Comparison of ENCODE assay signal across 9 mouse cellular contexts in the genomic region with DNA sequence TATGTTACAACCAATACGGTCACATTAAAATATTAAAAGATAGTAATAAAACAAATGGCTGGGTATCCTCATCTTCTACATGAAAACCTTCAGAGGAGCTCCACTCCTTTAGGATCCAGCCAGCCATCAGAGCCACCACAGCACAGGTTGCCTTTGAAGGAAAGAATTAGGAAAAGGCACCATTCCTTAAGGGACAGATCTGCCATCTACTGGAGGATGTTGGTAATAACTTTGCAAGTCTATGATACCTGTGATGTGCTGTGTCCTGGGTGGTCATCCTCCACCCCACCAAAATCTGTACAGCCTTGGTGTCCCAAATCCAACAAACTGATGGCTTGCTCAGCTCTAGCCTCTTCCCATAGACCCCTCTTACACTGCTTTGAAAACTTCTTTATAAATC.
DNase-seq lines count a peak whose midpoint lies in the region; ATAC-seq and TF ChIP-seq lines count a peak whose summit lies in the region.
"Had no signal": no experiment of that assay in that cellular context is flagged by ENCODE, and none has a peak within 500 bp of the region (broad histone marks: within the 10 kb centered on the region; RNA-seq: fewer than 3 reads in every experiment).

No protein-coding gene starts in this region.

- 74% methylated on average over 1 of the region's 1 CpGs for WGBS in kidney, embryonic 14.5 days

- no peaks in the 10 kb centered on the region for H3K9me3 ChIP-seq in kidney, embryonic 14.5 days (ENCODE audit: control insufficient read depth, low read length)
- H3K9me3 ChIP-seq in ES-E14 (ENCODE audit: control insufficient read depth, insufficient read depth, low read depth, low read length) = no peaks in the 10 kb centered on the region
- H3K9me3 ChIP-seq: embryonic facial prominence, embryonic 12.5 days had no signal

- no peaks in the 10 kb centered on the region for H3K27me3 ChIP-seq in kidney, embryonic 14.5 days (ENCODE audit: control insufficient read depth, insufficient read depth, low read length)
- H3K27me3 ChIP-seq: embryonic facial prominence, embryonic 12.5 days had no signal

- no peaks in the 10 kb centered on the region for H3K4me1 ChIP-seq in kidney, embryonic 14.5 days (ENCODE audit: control insufficient read depth, insufficient read depth, low read length)
- H3K4me1 ChIP-seq in ES-E14 (ENCODE audit: control insufficient read depth in 2 of 2, insufficient read depth in 2 of 2, low read length in 2 of 2, poor library complexity in 1 of 2) = no peaks in the 10 kb centered on the region
- H3K4me1 ChIP-seq: embryonic facial prominence, embryonic 12.5 days had no signal

- no peak for DNase-seq in kidney, adult 11 months
- peak; percentile 35 for DNase-seq in ES-E14 (ENCODE audit: low read depth, low spot score)
- peak; percentile 66 for DNase-seq in brain, adult 2 months (ENCODE audit: low read depth, low spot score)
- peak; percentile 52 to 54 for DNase-seq in left cerebral cortex, postnatal 14 days (ENCODE audit: low spot score in 2 of 2)
- no peak for DNase-seq in cerebellum, adult 11 months
- no peak for DNase-seq in urinary bladder, adult 18-20 months (ENCODE audit: low spot score in 2 of 2)

- no peak overlapping the region for H3K4me2 ChIP-seq in kidney, embryonic 14.5 days (replicated peaks; ENCODE audit: low read depth, low read length)
- H3K4me2 ChIP-seq: embryonic facial prominence, embryonic 12.5 days had no signal

- intact Hi-C loops in left cerebral cortex, postnatal 14 days (cut with DNase I) = loop anchor here (10.0 kb wide), 1 partner anchor 141 kb away; no protein-coding TSS in a partner anchor

- in situ Hi-C loops in ES-E14 (cut with MboI; ENCODE audit: low sequenced_read_pairs in 2 of 2, unreplicated experiment in 2 of 2) = no loop called here

- H3K27ac ChIP-seq in kidney, embryonic 14.5 days (ENCODE audit: low read depth, low read length) = no peak overlapping the region
- H3K27ac ChIP-seq in ES-E14 (ENCODE audit: insufficient read depth, low read depth, low read length, poor library complexity, severe bottlenecking) = no peak overlapping the region
- H3K27ac ChIP-seq: embryonic facial prominence, embryonic 12.5 days had no signal

- H3K36me3 ChIP-seq in kidney, embryonic 14.5 days (ENCODE audit: control insufficient read depth, insufficient read depth, low read length) = no peaks in the 10 kb centered on the region
- no peaks in the 10 kb centered on the region for H3K36me3 ChIP-seq in ES-E14 (ENCODE audit: control insufficient read depth, insufficient read depth, low read length, poor library complexity, severe bottlenecking)
- H3K36me3 ChIP-seq: embryonic facial prominence, embryonic 12.5 days had no signal

- peak; percentile 66; the same call in 1 of the 2 replicates for ATAC-seq in kidney, embryonic 14.5 days (ENCODE audit: low FRiP score, low TSS enrichment)
- no peak for ATAC-seq in activated CD4-positive, CD25-positive, alpha-beta regulatory T cell, adult 4 months

- no peak overlapping the region for H3K9ac ChIP-seq in kidney, embryonic 14.5 days (ENCODE audit: low read depth, low read length)
- no peak overlapping the region for H3K9ac ChIP-seq in ES-E14 (ENCODE audit: insufficient read depth, low read depth, low read length, poor library complexity, severe bottlenecking)
- H3K9ac ChIP-seq: embryonic facial prominence, embryonic 12.5 days had no signal

- no peak overlapping the region for H3K4me3 ChIP-seq in kidney, embryonic 14.5 days (ENCODE audit: low read length)
- H3K4me3 ChIP-seq in ES-E14 (ENCODE audit: insufficient read depth in 1 of 2, low read depth in 1 of 2, low read length in 2 of 2, poor library complexity in 1 of 2, severe bottlenecking in 1 of 2) = no peak overlapping the region
- H3K4me3 ChIP-seq: embryonic facial prominence, embryonic 12.5 days had no signal

TF ChIP-seq in ES-E14, 5 proteins besides CTCF, POLR2A, EP300 and RAD21:
- no peak for TF ChIP-seq ZNF384 (IDR thresholded peaks at IDR 0.05; ENCODE audit: low read depth, low read length)
- no peak for TF ChIP-seq MAFK (IDR thresholded peaks at IDR 0.05; ENCODE audit: insufficient read depth, low read depth, low read length)
- no peak for TF ChIP-seq ZC3H11A (IDR thresholded peaks at IDR 0.05; ENCODE audit: borderline replicate concordance, low read depth, low read length)
TF ChIP-seq in ES-E14: peak in this region for 0.

Comparison
In these comparisons a context has a peak if more than half of its experiments do, and no peak if none do; other contexts are left out.
1. DNase-seq: peak in ES-E14 (single experiment), brain, adult 2 months (single experiment) and left cerebral cortex, postnatal 14 days (2 of 2); none in kidney, adult 11 months (single experiment), cerebellum, adult 11 months (single experiment) and urinary bladder, adult 18-20 months (0 of 2).